In the genomic region with DNA sequence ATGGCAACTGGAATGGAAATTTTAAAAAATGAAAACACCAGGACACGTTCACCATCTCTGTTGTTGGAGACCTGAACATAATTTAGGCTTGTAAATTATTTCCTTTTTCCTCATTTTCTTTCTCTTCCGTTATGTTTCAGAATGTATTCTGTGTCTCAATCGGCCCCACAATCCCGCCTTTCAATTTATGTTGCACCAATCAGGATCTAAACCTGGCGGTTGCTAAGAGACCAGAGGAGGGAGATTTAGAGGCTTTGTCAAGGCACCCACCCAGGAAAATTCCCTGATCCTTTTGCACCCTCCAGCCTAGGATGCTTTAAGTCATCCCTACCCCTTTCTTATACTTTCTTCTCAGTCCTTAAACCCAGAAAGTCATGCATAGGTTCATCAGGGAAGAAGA, we compare ENCODE assay signal across 23 mouse cellular contexts. TPM values are rescaled to one million over a fixed set of nuclear protein-coding genes. Genes with fewer than 3 reads are reported as not detected.
A peak's percentile ranks its signal among the peaks of the same experiment; 100 is the strongest.
DNase-seq lines count a peak whose midpoint lies in the region; ATAC-seq lines count a peak whose summit lies in the region.
"Had no signal": no experiment of that assay in that cellular context is flagged by ENCODE, and none has a peak within 500 bp of the region (broad histone marks: within the 10 kb centered on the region; RNA-seq: fewer than 3 reads in every experiment).

No protein-coding gene starts in this region.

- H3K4me3 ChIP-seq in heart, embryonic 13.5 days, result no peak overlapping the region
- peak overlapping the region; percentile 67 for H3K4me3 ChIP-seq in liver, embryonic 12.5 days
- no peak overlapping the region for H3K4me3 ChIP-seq in neural tube, embryonic 14.5 days (ENCODE audit: low read depth, low read length)
- H3K4me3 ChIP-seq: intestine, embryonic 15.5 days; layer of hippocampus, adult 2 months; limb, embryonic 13.5 days; neural tube, embryonic 12.5 days had no signal

- H3K27me3 ChIP-seq in heart, embryonic 13.5 days (replicated peaks), result no peaks in the 10 kb centered on the region
- no peaks in the 10 kb centered on the region for H3K27me3 ChIP-seq in liver, embryonic 12.5 days (replicated peaks)
- no peaks in the 10 kb centered on the region for H3K27me3 ChIP-seq in neural tube, embryonic 14.5 days (ENCODE audit: control insufficient read depth, insufficient read depth, low read length)
- H3K27me3 ChIP-seq: intestine, embryonic 15.5 days; limb, embryonic 13.5 days; neural tube, embryonic 12.5 days had no signal

- peaks cover 14% of the 10 kb centered on the region for H3K4me1 ChIP-seq in heart, embryonic 13.5 days
- H3K4me1 ChIP-seq in liver, embryonic 12.5 days, result peaks cover 98% of the 10 kb centered on the region
- H3K4me1 ChIP-seq in neural tube, embryonic 14.5 days (ENCODE audit: control insufficient read depth, insufficient read depth, low read length), result no peaks in the 10 kb centered on the region
- H3K4me1 ChIP-seq: intestine, embryonic 15.5 days; limb, embryonic 13.5 days; neural tube, embryonic 12.5 days had no signal

- H3K36me3 ChIP-seq in heart, embryonic 13.5 days, result no peaks in the 10 kb centered on the region
- H3K36me3 ChIP-seq in liver, embryonic 12.5 days, result peaks cover 3% of the 10 kb centered on the region
- no peaks in the 10 kb centered on the region for H3K36me3 ChIP-seq in neural tube, embryonic 14.5 days (ENCODE audit: control insufficient read depth, insufficient read depth, low read length)
- H3K36me3 ChIP-seq: intestine, embryonic 15.5 days; limb, embryonic 13.5 days; neural tube, embryonic 12.5 days had no signal

- H3K9ac ChIP-seq in heart, embryonic 13.5 days, result no peak overlapping the region
- peak overlapping the region; percentile 87 for H3K9ac ChIP-seq in liver, embryonic 12.5 days
- H3K9ac ChIP-seq in neural tube, embryonic 14.5 days (replicated peaks; ENCODE audit: low read depth, low read length), result no peak overlapping the region
- H3K9ac ChIP-seq: intestine, embryonic 15.5 days; limb, embryonic 13.5 days; neural tube, embryonic 12.5 days had no signal

- no peaks in the 10 kb centered on the region for H3K9me3 ChIP-seq in heart, embryonic 13.5 days
- H3K9me3 ChIP-seq in liver, embryonic 12.5 days (replicated peaks), result no peaks in the 10 kb centered on the region
- no peaks in the 10 kb centered on the region for H3K9me3 ChIP-seq in neural tube, embryonic 14.5 days (ENCODE audit: control insufficient read depth, low read length)
- H3K9me3 ChIP-seq: intestine, embryonic 15.5 days; limb, embryonic 13.5 days; neural tube, embryonic 12.5 days had no signal

- no peak for ATAC-seq in heart, embryonic 13.5 days (ENCODE audit: extremely low read depth, insufficient number of reproducible peaks, low FRiP score, low TSS enrichment)
- ATAC-seq in liver, embryonic 12.5 days, result no peak
- ATAC-seq in neural tube, embryonic 14.5 days (ENCODE audit: low read depth), result peak; percentile 29; the same call in 1 of the 2 replicates
- ATAC-seq: intestine, embryonic 15.5 days; lung, postnatal 0 days had no signal

- WGBS in heart, embryonic 13.5 days, result 61% methylated on average over 5 of the region's 5 CpGs
- 56% methylated on average over 5 of the region's 5 CpGs for WGBS in liver, embryonic 12.5 days (ENCODE audit: insufficient replicate concordance)
- WGBS in neural tube, embryonic 14.5 days, result 58% methylated on average over 5 of the region's 5 CpGs

- no peak overlapping the region for H3K27ac ChIP-seq in heart, embryonic 13.5 days (replicated peaks)
- H3K27ac ChIP-seq in liver, embryonic 12.5 days, result peak overlapping the region; percentile 97
- H3K27ac ChIP-seq in neural tube, embryonic 14.5 days (ENCODE audit: low read depth, low read length), result no peak overlapping the region
- H3K27ac ChIP-seq: intestine, embryonic 15.5 days; layer of hippocampus, adult 2 months; limb, embryonic 13.5 days; neural tube, embryonic 12.5 days had no signal

- H3K4me2 ChIP-seq in heart, embryonic 13.5 days, result peak overlapping the region; percentile 51
- H3K4me2 ChIP-seq in liver, embryonic 12.5 days, result peak overlapping the region; percentile 73
- H3K4me2 ChIP-seq in neural tube, embryonic 14.5 days (ENCODE audit: low read depth, low read length), result no peak overlapping the region
- H3K4me2 ChIP-seq: intestine, embryonic 15.5 days; limb, embryonic 13.5 days; neural tube, embryonic 12.5 days had no signal

- no peak for DNase-seq in heart, postnatal 4 days
- peak; percentile 62 to 67 for DNase-seq in right cerebral cortex, postnatal 10 days (ENCODE audit: low spot score in 2 of 2)
- DNase-seq in right cerebral cortex, postnatal 36 days (ENCODE audit: low spot score in 2 of 2), result no peak
- no peak for DNase-seq in cerebellum, adult 11-12 months
- no peak for DNase-seq in ovary, postnatal 14 days (ENCODE audit: low spot score)
- DNase-seq: adrenal gland, adult 2 months; gastrocnemius, postnatal 36 days; retina, postnatal 1 day; thymus, postnatal 14 days had no signal

RNA-seq across cellular contexts. Expression of gene Ackr1, which starts 3.8 kb away (rescaled TPM):
- 2.1 and 2.9 TPM in 2 replicates for polyA plus RNA-seq in heart, embryonic 13.5 days (2015; fragmentation: Nextera tagmentation; extraction: Ambion mirVana)
- total RNA-seq in heart, postnatal 4 days (2021), result under 1 TPM; 0.38 to 0.62 TPM
- polyA plus RNA-seq in liver, embryonic 12.5 days (2016; fragmentation: Nextera tagmentation; extraction: Ambion mirVana), result 54.2 and 56.5 TPM in 2 replicates
- polyA plus RNA-seq in neural tube, embryonic 14.5 days (2014; fragmentation: Nextera tagmentation; extraction: Ambion mirVana), result 34.4 and 35.6 TPM in 2 replicates
- total RNA-seq: ES-E14 had no signal

RNA-seq across cellular contexts. Expression of gene Aim2, which starts 20.9 kb away (rescaled TPM):
- polyA plus RNA-seq in heart, embryonic 13.5 days (2015; fragmentation: Nextera tagmentation; extraction: Ambion mirVana), result 1.4 and 2.3 TPM in 2 replicates
- total RNA-seq in heart, postnatal 4 days (2021), result 1 to 10 TPM; 2.2 to 3.2 TPM
- polyA plus RNA-seq in liver, embryonic 12.5 days (2016; fragmentation: Nextera tagmentation; extraction: Ambion mirVana), result 2.8 and 4.0 TPM in 2 replicates
- 1.1 and 2.7 TPM in 2 replicates for polyA plus RNA-seq in neural tube, embryonic 14.5 days (2014; fragmentation: Nextera tagmentation; extraction: Ambion mirVana)

RNA-seq across cellular contexts. Expression of gene Cadm3, which starts 37.8 kb away (rescaled TPM):
- polyA plus RNA-seq in heart, embryonic 13.5 days (2015; fragmentation: Nextera tagmentation; extraction: Ambion mirVana), result 0.31 and 0.71 TPM in 2 replicates
- 1 to 10 TPM; 1.2 to 1.6 TPM for total RNA-seq in heart, postnatal 4 days (2021)
- 1.1 and 1.3 TPM in 2 replicates for polyA plus RNA-seq in liver, embryonic 12.5 days (2016; fragmentation: Nextera tagmentation; extraction: Ambion mirVana)
- polyA plus RNA-seq in neural tube, embryonic 14.5 days (2014; fragmentation: Nextera tagmentation; extraction: Ambion mirVana), result 151 and 174 TPM in 2 replicates

RNA-seq across cellular contexts. Expression of gene Mptx2, which starts 52.2 kb away (rescaled TPM):
- not detected in 2 replicates for polyA plus RNA-seq in heart, embryonic 13.5 days (2015; fragmentation: Nextera tagmentation; extraction: Ambion mirVana)
- total RNA-seq in heart, postnatal 4 days (2021), result not detected
- not detected in 2 replicates for polyA plus RNA-seq in liver, embryonic 12.5 days (2016; fragmentation: Nextera tagmentation; extraction: Ambion mirVana)
- not detected in 2 replicates for polyA plus RNA-seq in neural tube, embryonic 14.5 days (2014; fragmentation: Nextera tagmentation; extraction: Ambion mirVana)
- total RNA-seq: adrenal gland, adult 2 months; ES-E14; gastrocnemius, postnatal 36 days; layer of hippocampus, adult 2 months had no signal
- polyA plus RNA-seq: adrenal gland, adult 2 months; frontal cortex, adult 2 months; heart, embryonic 16.5 days; intestine, embryonic 15.5 days; kidney, embryonic 16.5 days; limb, embryonic 13.5 days; lung, postnatal 0 days; neural tube, embryonic 12.5 days; spleen, adult 2 months; stomach, embryonic 16.5 days had no signal

Comparison
In these comparisons a context has a peak if more than half of its experiments do, and no peak if none do; other contexts are left out.
1. DNase-seq: peak in right cerebral cortex, postnatal 10 days (2 of 2); none in heart, postnatal 4 days (single experiment), right cerebral cortex, postnatal 36 days (0 of 2), cerebellum, adult 11-12 months (single experiment) and ovary, postnatal 14 days (single experiment).
2. RNA of gene Cadm3, which starts 37.8 kb away (polyA plus RNA-seq): 151 to 174 TPM in neural tube, embryonic 14.5 days; 1.1 to 1.3 TPM in liver, embryonic 12.5 days and 0.31 to 0.71 TPM in heart, embryonic 13.5 days; every median in the first group is over 10 times any median in the second.